Mouse (Mus musculus): ENCODE measurements around the gene Sfswap.

GRCm38 (mm10) chr5:129545787-129546186, 44.8 kb downstream of the Sfswap start:
- no peak for TF ChIP-seq CTCF (IDR thresholded peaks at IDR 0.05; ENCODE audit: borderline replicate concordance, insufficient read depth, low read depth, low read length)
- TF ChIP-seq POLR2A (IDR thresholded peaks at IDR 0.05; ENCODE audit: borderline replicate concordance, insufficient read depth, low read length), result no peak

Data from cerebellum, adult 2 months (tissue).